Mouse (Mus musculus) kidney, postnatal 0 days (tissue): ENCODE results near the gene Scn3b. TPM values are rescaled to one million over a fixed set of nuclear protein-coding genes. Genes with fewer than 3 reads are reported as not detected.

ENCODE experiments used
- ATAC-seq: fragments of 200-750 bp; cut with Nextera tagmentation; replicated peaks from 2 replicates; pipeline ENCODE4 v1.8.0; 2017; ENCODE audit warnings: low read depth, moderate number of reproducible peaks, moderate TSS enrichment, moderate library complexity; ENCODE audit not compliant: low FRiP score
- DNase-seq: peaks from one replicate; pipeline ENCODE4 v3.0.0-alpha.2; 2016; ENCODE audit warnings: low spot score
- H3K27ac ChIP-seq: fragments of 300-500 bp; sonication (generic); 2 replicates; pipeline ENCODE4 v1.5.1; 2014; ENCODE audit warnings: mild to moderate bottlenecking
- H3K27me3 ChIP-seq: fragments of 300-500 bp; sonication (generic); 2 replicates; pipeline ENCODE4 v1.6.1; 2014; ENCODE audit warnings: low read length, mixed read lengths; ENCODE audit not compliant: insufficient read depth
- H3K36me3 ChIP-seq: fragments of 300-500 bp; sonication (generic); 2 replicates; pipeline ENCODE4 v1.6.1; 2014; ENCODE audit warnings: low read length, mixed read lengths; ENCODE audit not compliant: insufficient read depth
- H3K4me1 ChIP-seq: fragments of 300-500 bp; sonication (generic); replicated peaks from 2 replicates; pipeline ENCODE4 v1.6.1; 2014; ENCODE audit warnings: antibody characterized with exemption, low read length, mixed read lengths; ENCODE audit not compliant: insufficient read depth
- H3K4me2 ChIP-seq: fragments of 300-500 bp; sonication (generic); 2 replicates; pipeline ENCODE4 v1.6.1; 2014; ENCODE audit warnings: mild to moderate bottlenecking, low read length, moderate library complexity, mixed read lengths
- H3K4me3 ChIP-seq: fragments of 300-500 bp; sonication (generic); replicated peaks from 2 replicates; pipeline ENCODE4 v1.5.1; 2014; ENCODE audit warnings: low read depth, low read length
- H3K9ac ChIP-seq: fragments of 300-500 bp; sonication (generic); 2 replicates; pipeline ENCODE4 v1.6.1; 2014; ENCODE audit warnings: low read depth, low read length
- H3K9me3 ChIP-seq: fragments of 300-500 bp; sonication (generic); replicated peaks from 2 replicates; pipeline ENCODE4 v1.6.1; 2016; ENCODE audit warnings: low read length, inconsistent platforms, mixed read lengths
- CTCF ChIP-seq: IDR thresholded peaks from 2 replicates; pipeline ENCODE4 v1.5.1; 2016; ENCODE audit warnings: antibody characterized with exemption, low read depth, mild to moderate bottlenecking, moderate library complexity
- WGBS: fragments of 180-500 bp; shearing (Covaris S2); extraction: QIAGEN DNeasy Blood & Tissue Kit; methylation state at CpG from one replicate; pipeline ENCODE4 v1.1.7; 2014; 5-methylcytosine and 5-hydroxymethylcytosine counted together
- polyA plus RNA-seq: library from polyadenylated mRNA; unstranded; fragments of >200 nt; fragmentation: Nextera tagmentation; extraction: Ambion mirVana; gene quantifications from 2 replicates; pipeline ENCODE4 v1.2.1, GENCODE M21; 2015

Scn3b gene
- polyA plus RNA-seq, 1 experiment from 2014 or later = 0.32 TPM

GRCm38 (mm10) chr9:40336701-40337100 lies 67.7 kb downstream of the Scn3b start:
- Histone ChIP-seq H3K27ac (peak overlapping the region; percentile 48; the same call in 1 of the 2 replicates), H3K36me3 (no peaks in the 10 kb centered on the region), H3K4me1 (0 out of 2 replicates have a peak, but pooled peaks cover 10% of the 10 kb centered on the region), H3K9me3 (no peaks in the 10 kb centered on the region), H3K4me2 (no peak overlapping the region), H3K9ac (no peak overlapping the region), H3K4me3 (no peak overlapping the region), H3K27me3 (no peaks in the 10 kb centered on the region)
- WGBS = 43% methylated on average over 5 of the region's 5 CpGs
- DNase-seq (no peak), ATAC-seq (peak; percentile 71; the same call in 1 of the 2 replicates)
- TF ChIP-seq CTCF = no peak

- no peak for TF ChIP-seq CTCF
- Histone ChIP-seq H3K27me3 (no peaks in the 10 kb centered on the region), H3K9ac (no peak overlapping the region), H3K9me3 (no peaks in the 10 kb centered on the region), H3K36me3 (no peaks in the 10 kb centered on the region), H3K27ac (peak overlapping the region; percentile 48; the same call in 1 of the 2 replicates), H3K4me3 (no peak overlapping the region), H3K4me2 (no peak overlapping the region), H3K4me1 (0 out of 2 replicates have a peak, but pooled peaks cover 10% of the 10 kb centered on the region)
- WGBS = 64% methylated on average over 4 of the region's 4 CpGs
- DNase-seq (no peak), ATAC-seq (no peak)
Measured at GRCm38 (mm10) chr9:40337131-40337820, 68.3 kb downstream of the Scn3b start.

- Histone ChIP-seq H3K9me3 (no peaks in the 10 kb centered on the region), H3K27me3 (no peaks in the 10 kb centered on the region), H3K4me1 (0 out of 2 replicates have a peak, but pooled peaks cover 13% of the 10 kb centered on the region), H3K27ac (no peak overlapping the region), H3K4me2 (no peak overlapping the region), H3K9ac (no peak overlapping the region), H3K36me3 (no peaks in the 10 kb centered on the region), H3K4me3 (no peak overlapping the region)
- TF ChIP-seq CTCF = no peak
- WGBS = 64% methylated on average over 9 of the region's 9 CpGs
- DNase-seq (no peak), ATAC-seq (no peak)
Measured at GRCm38 (mm10) chr9:40339578-40339977, 70.6 kb downstream of the Scn3b start.

Other genes starting within 250 kb of the Scn3b start
- gene Olfr981, start 247.8 kb upstream of the Scn3b start, polyA plus RNA-seq = not detected in 2 replicates
- not detected in 2 replicates for gene Olfr982, start 195.4 kb upstream of the Scn3b start, polyA plus RNA-seq
- gene Olfr983, start 175.6 kb upstream of the Scn3b start, polyA plus RNA-seq = not detected in 2 replicates
- gene Olfr984, start 155.0 kb upstream of the Scn3b start, polyA plus RNA-seq = not detected in 2 replicates
- gene Olfr985, start 139.0 kb upstream of the Scn3b start, polyA plus RNA-seq = not detected in 2 replicates
- gene Tmem225, start 121.1 kb upstream of the Scn3b start, polyA plus RNA-seq = not detected in 2 replicates
- 0.06 TPM in 1 of 2 replicates, not detected in the other for gene Olfr986, start 88.3 kb upstream of the Scn3b start, polyA plus RNA-seq
- gene Zfp202, start 76.9 kb upstream of the Scn3b start, polyA plus RNA-seq = 3.9 and 4.3 TPM in 2 replicates